Mouse (Mus musculus): ENCODE data around the gene Aif1. TPM values are rescaled to one million over a fixed set of nuclear protein-coding genes. Genes with fewer than 3 reads are reported as not detected.
A peak's percentile ranks its signal among the peaks of the same experiment; 100 is the strongest.

Gene Aif1
- polyA plus RNA-seq, 1 experiment, result 13.2 TPM

DNA sequence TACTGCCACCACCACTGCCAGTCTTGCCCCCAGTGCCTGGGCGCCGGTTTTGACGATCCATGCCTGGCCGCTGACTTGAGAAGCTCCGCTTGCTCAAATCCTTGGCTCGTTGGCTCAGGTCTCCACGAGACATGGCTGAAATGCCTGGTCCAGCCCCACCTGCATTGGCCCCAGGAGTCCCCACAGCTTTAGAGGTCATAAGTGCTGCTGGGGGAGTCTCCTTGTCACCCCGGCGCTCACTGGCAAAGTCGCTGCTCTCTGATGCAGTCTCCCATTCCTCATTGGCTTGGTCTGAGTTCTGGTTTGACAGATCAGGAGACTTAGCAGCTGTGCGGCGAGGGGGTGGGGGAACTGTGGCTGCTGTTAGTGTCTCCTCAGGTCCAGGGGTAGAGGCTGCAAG is 20.4 kb downstream of the Aif1 start:
- no peaks in the 10 kb centered on the region for H3K4me1 ChIP-seq (ENCODE audit: control insufficient read depth, insufficient read depth, low read length)
- H3K27ac ChIP-seq (ENCODE audit: insufficient read depth, low read length), result no peak overlapping the region
- TF ChIP-seq POLR2A (IDR thresholded peaks at IDR 0.05; ENCODE audit: extremely low read depth, insufficient read depth, low read length), result no peak
- no peak for TF ChIP-seq CTCF (IDR thresholded peaks at IDR 0.05; ENCODE audit: extremely low read depth, insufficient read depth, low read length)
- H3K4me3 ChIP-seq (ENCODE audit: insufficient read depth, low read length), result no peak overlapping the region

- H3K4me1 ChIP-seq (ENCODE audit: control insufficient read depth, insufficient read depth, low read length), result no peaks in the 10 kb centered on the region
- no peak for TF ChIP-seq POLR2A (IDR thresholded peaks at IDR 0.05; ENCODE audit: extremely low read depth, insufficient read depth, low read length)
- TF ChIP-seq CTCF (IDR thresholded peaks at IDR 0.05; ENCODE audit: extremely low read depth, insufficient read depth, low read length), result no peak
- no peak overlapping the region for H3K4me3 ChIP-seq (ENCODE audit: insufficient read depth, low read length)
- no peak overlapping the region for H3K27ac ChIP-seq (ENCODE audit: insufficient read depth, low read length)
Measured at GRCm38 (mm10) chr17:35154616-35155015, 21.3 kb downstream of the Aif1 start.

- TF ChIP-seq POLR2A (IDR thresholded peaks at IDR 0.05; ENCODE audit: extremely low read depth, insufficient read depth, low read length) (no peak), CTCF (IDR thresholded peaks at IDR 0.05; ENCODE audit: extremely low read depth, insufficient read depth, low read length) (no peak)
- Histone ChIP-seq H3K4me1 (ENCODE audit: control insufficient read depth, insufficient read depth, low read length) (no peaks in the 10 kb centered on the region), H3K4me3 (ENCODE audit: insufficient read depth, low read length) (no peak overlapping the region), H3K27ac (ENCODE audit: insufficient read depth, low read length) (no peak overlapping the region)
Measured at GRCm38 (mm10) chr17:35153931-35154330, 21.9 kb downstream of the Aif1 start.

GRCm38 (mm10) chr17:35153077-35153476 is 22.8 kb downstream of the Aif1 start:
- Histone ChIP-seq H3K27ac (ENCODE audit: insufficient read depth, low read length) (no peak overlapping the region), H3K4me3 (ENCODE audit: insufficient read depth, low read length) (no peak overlapping the region), H3K4me1 (ENCODE audit: control insufficient read depth, insufficient read depth, low read length) (no peaks in the 10 kb centered on the region)
- no peak for TF ChIP-seq POLR2A (IDR thresholded peaks at IDR 0.05; ENCODE audit: extremely low read depth, insufficient read depth, low read length)
- TF ChIP-seq CTCF (IDR thresholded peaks at IDR 0.05; ENCODE audit: extremely low read depth, insufficient read depth, low read length), result no peak

- no peaks in the 10 kb centered on the region for H3K4me1 ChIP-seq (ENCODE audit: control insufficient read depth, insufficient read depth, low read length)
Measured at GRCm38 (mm10) chr17:35152121-35152520, 23.7 kb downstream of the Aif1 start.

GRCm38 (mm10) chr17:35147922-35148639 is 27.8 kb downstream of the Aif1 start:
- Histone ChIP-seq H3K27ac (ENCODE audit: insufficient read depth, low read length) (no peak overlapping the region), H3K4me1 (ENCODE audit: control insufficient read depth, insufficient read depth, low read length) (no peaks in the 10 kb centered on the region), H3K4me3 (ENCODE audit: insufficient read depth, low read length) (no peak overlapping the region)
- TF ChIP-seq CTCF (IDR thresholded peaks at IDR 0.05; ENCODE audit: extremely low read depth, insufficient read depth, low read length) (no peak), POLR2A (IDR thresholded peaks at IDR 0.05; ENCODE audit: extremely low read depth, insufficient read depth, low read length) (0 out of 2 replicates have a peak, but pooled peaks have one; percentile 25)

More at GRCm38 (mm10) chr17:35152121-35152520, 23.7 kb downstream of the Aif1 start:
- TF ChIP-seq POLR2A (IDR thresholded peaks at IDR 0.05; ENCODE audit: extremely low read depth, insufficient read depth, low read length) (no peak), CTCF (IDR thresholded peaks at IDR 0.05; ENCODE audit: extremely low read depth, insufficient read depth, low read length) (no peak)
- H3K4me3 ChIP-seq (ENCODE audit: insufficient read depth, low read length), result no peak overlapping the region
- H3K27ac ChIP-seq (ENCODE audit: insufficient read depth, low read length), result no peak overlapping the region

GRCm38 (mm10) chr17:35147348-35147747 is 28.5 kb downstream of the Aif1 start:
- Histone ChIP-seq H3K4me1 (ENCODE audit: control insufficient read depth, insufficient read depth, low read length) (no peaks in the 10 kb centered on the region), H3K27ac (ENCODE audit: insufficient read depth, low read length) (no peak overlapping the region), H3K4me3 (ENCODE audit: insufficient read depth, low read length) (no peak overlapping the region)
- no peak for TF ChIP-seq CTCF (IDR thresholded peaks at IDR 0.05; ENCODE audit: extremely low read depth, insufficient read depth, low read length)

- TF ChIP-seq POLR2A (IDR thresholded peaks at IDR 0.05; ENCODE audit: extremely low read depth, insufficient read depth, low read length) (no peak), CTCF (IDR thresholded peaks at IDR 0.05; ENCODE audit: extremely low read depth, insufficient read depth, low read length) (no peak)
- Histone ChIP-seq H3K4me1 (ENCODE audit: control insufficient read depth, insufficient read depth, low read length) (no peaks in the 10 kb centered on the region), H3K27ac (ENCODE audit: insufficient read depth, low read length) (no peak overlapping the region), H3K4me3 (ENCODE audit: insufficient read depth, low read length) (no peak overlapping the region)
Measured at GRCm38 (mm10) chr17:35146139-35146538, 29.7 kb downstream of the Aif1 start.

DNA sequence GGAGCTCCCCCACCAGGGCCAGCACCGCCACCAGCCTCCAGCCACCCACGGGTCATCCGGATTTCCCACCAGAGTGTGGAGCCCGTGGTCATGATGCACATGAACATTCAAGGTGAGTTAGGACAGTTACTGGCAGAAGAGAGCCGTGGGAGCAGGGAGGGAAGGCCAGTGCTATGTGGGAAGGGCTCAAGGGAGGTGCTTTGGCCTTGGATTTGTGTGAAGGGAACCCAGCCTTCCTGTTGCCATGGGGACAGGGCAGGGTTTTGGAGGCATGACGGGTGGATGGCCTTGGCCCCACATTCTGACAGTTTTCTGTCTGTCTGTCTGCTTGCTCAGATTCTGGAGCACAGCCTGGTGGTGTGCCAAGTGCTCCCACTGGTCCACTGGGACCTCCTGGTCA is 33.9 kb downstream of the Aif1 start:
- no peak overlapping the region for H3K27ac ChIP-seq (ENCODE audit: insufficient read depth, low read length)
- H3K4me1 ChIP-seq (ENCODE audit: control insufficient read depth, insufficient read depth, low read length), result no peaks in the 10 kb centered on the region
- TF ChIP-seq POLR2A (IDR thresholded peaks at IDR 0.05; ENCODE audit: extremely low read depth, insufficient read depth, low read length), result no peak
- no peak for TF ChIP-seq CTCF (IDR thresholded peaks at IDR 0.05; ENCODE audit: extremely low read depth, insufficient read depth, low read length)
- H3K4me3 ChIP-seq (ENCODE audit: insufficient read depth, low read length), result no peak overlapping the region

GRCm38 (mm10) chr17:35140490-35140996 is 35.3 kb downstream of the Aif1 start:
- Histone ChIP-seq H3K4me3 (ENCODE audit: insufficient read depth, low read length) (no peak overlapping the region), H3K4me1 (ENCODE audit: control insufficient read depth, insufficient read depth, low read length) (no peaks in the 10 kb centered on the region; the same call in 1 of the 2 replicates), H3K27ac (ENCODE audit: insufficient read depth, low read length) (no peak overlapping the region)
- TF ChIP-seq POLR2A (IDR thresholded peaks at IDR 0.05; ENCODE audit: extremely low read depth, insufficient read depth, low read length) (no peak), CTCF (IDR thresholded peaks at IDR 0.05; ENCODE audit: extremely low read depth, insufficient read depth, low read length) (no peak)
